Mouse (Mus musculus): ENCODE data around the gene Sgsm1.

GRCm38 (mm10) chr5:113208622-113209400 is 101.8 kb downstream of the Sgsm1 start:
- TF ChIP-seq CTCF (IDR thresholded peaks at IDR 0.05; ENCODE audit: control insufficient read depth, insufficient read depth, insufficient read length) (no peak), MAX (IDR thresholded peaks at IDR 0.05) (no peak), MYOG (IDR thresholded peaks at IDR 0.05; ENCODE audit: control insufficient read depth, extremely low read depth, insufficient read length) (no peak), USF1 (IDR thresholded peaks at IDR 0.05; ENCODE audit: low read depth) (no peak)
